Mouse (Mus musculus): ENCODE results near the gene Cox8a. TPM values are rescaled to one million over a fixed set of nuclear protein-coding genes. Genes with fewer than 3 reads are reported as not detected.

Cox8a gene
- polyA plus RNA-seq, 2 experiments, result 478 to 909 TPM

- H3K9me3 ChIP-seq (ENCODE audit: control insufficient read depth, low read length), result no peaks in the 10 kb centered on the region
- ATAC-seq (ENCODE audit: low FRiP score, low read depth) (no peak), DNase-seq (ENCODE audit: low spot score) (no peak)
- peaks cover 21% of the 10 kb centered on the region for H3K4me1 ChIP-seq (ENCODE audit: control insufficient read depth, insufficient read depth, low read length)
- no peak overlapping the region for H3K4me3 ChIP-seq (replicated peaks; ENCODE audit: low read length)
- H3K9ac ChIP-seq (ENCODE audit: low read depth, low read length, severe bottlenecking), result no peak overlapping the region
- H3K4me2 ChIP-seq (replicated peaks; ENCODE audit: low read depth, low read length, severe bottlenecking), result no peak overlapping the region
- 48% methylated on average over 5 of the region's 5 CpGs for WGBS
- no peaks in the 10 kb centered on the region for H3K36me3 ChIP-seq (ENCODE audit: control insufficient read depth, insufficient read depth, low read length)
- no peaks in the 10 kb centered on the region for H3K27me3 ChIP-seq (ENCODE audit: control insufficient read depth, insufficient read depth, low read length)
- H3K27ac ChIP-seq (replicated peaks; ENCODE audit: low read depth, low read length), result no peak overlapping the region
- no peak for TF ChIP-seq POLR2A (IDR thresholded peaks at IDR 0.05; ENCODE audit: borderline replicate concordance, extremely low read depth, insufficient read depth, insufficient read length)
Measured at GRCm38 (mm10) chr19:7187157-7187556, 30.3 kb downstream of the Cox8a start.

- Histone ChIP-seq H3K4me3 (replicated peaks; ENCODE audit: low read length) (no peak overlapping the region), H3K36me3 (ENCODE audit: control insufficient read depth, insufficient read depth, low read length) (no peaks in the 10 kb centered on the region), H3K4me1 (ENCODE audit: control insufficient read depth, insufficient read depth, low read length) (peaks cover 29% of the 10 kb centered on the region), H3K27ac (replicated peaks; ENCODE audit: low read depth, low read length) (no peak overlapping the region), H3K9ac (ENCODE audit: low read depth, low read length, severe bottlenecking) (no peak overlapping the region), H3K9me3 (ENCODE audit: control insufficient read depth, low read length) (no peaks in the 10 kb centered on the region), H3K27me3 (ENCODE audit: control insufficient read depth, insufficient read depth, low read length) (no peaks in the 10 kb centered on the region), H3K4me2 (replicated peaks; ENCODE audit: low read depth, low read length, severe bottlenecking) (no peak overlapping the region)
- DNase-seq (ENCODE audit: low spot score) (no peak), ATAC-seq (ENCODE audit: low FRiP score, low read depth) (no peak)
- TF ChIP-seq POLR2A (IDR thresholded peaks at IDR 0.05; ENCODE audit: borderline replicate concordance, extremely low read depth, insufficient read depth, insufficient read length), result no peak
- WGBS, result 9% methylated on average over 18 of the region's 18 CpGs
Measured at GRCm38 (mm10) chr19:7185715-7186291, 31.6 kb downstream of the Cox8a start.

- TF ChIP-seq POLR2A (IDR thresholded peaks at IDR 0.05; ENCODE audit: borderline replicate concordance, extremely low read depth, insufficient read depth, insufficient read length), result no peak
- Histone ChIP-seq H3K4me2 (replicated peaks; ENCODE audit: low read depth, low read length, severe bottlenecking) (no peak overlapping the region), H3K36me3 (ENCODE audit: control insufficient read depth, insufficient read depth, low read length) (no peaks in the 10 kb centered on the region), H3K9ac (ENCODE audit: low read depth, low read length, severe bottlenecking) (no peak overlapping the region), H3K27ac (replicated peaks; ENCODE audit: low read depth, low read length) (no peak overlapping the region), H3K27me3 (ENCODE audit: control insufficient read depth, insufficient read depth, low read length) (no peaks in the 10 kb centered on the region), H3K9me3 (ENCODE audit: control insufficient read depth, low read length) (no peaks in the 10 kb centered on the region), H3K4me3 (replicated peaks; ENCODE audit: low read length) (no peak overlapping the region), H3K4me1 (ENCODE audit: control insufficient read depth, insufficient read depth, low read length) (peaks cover 29% of the 10 kb centered on the region)
- ATAC-seq (ENCODE audit: low FRiP score, low read depth) (no peak), DNase-seq (ENCODE audit: low spot score) (no peak)
- 51% methylated on average over 4 of the region's 4 CpGs for WGBS
Measured at GRCm38 (mm10) chr19:7185059-7185458, 32.4 kb downstream of the Cox8a start.

- no peak for TF ChIP-seq POLR2A (IDR thresholded peaks at IDR 0.05; ENCODE audit: borderline replicate concordance, extremely low read depth, insufficient read depth, insufficient read length)
- no peak for DNase-seq (ENCODE audit: low spot score)
- Histone ChIP-seq H3K36me3 (ENCODE audit: control insufficient read depth, insufficient read depth, low read length) (no peaks in the 10 kb centered on the region), H3K4me3 (replicated peaks; ENCODE audit: low read length) (no peak overlapping the region), H3K9me3 (ENCODE audit: control insufficient read depth, low read length) (no peaks in the 10 kb centered on the region), H3K4me2 (replicated peaks; ENCODE audit: low read depth, low read length, severe bottlenecking) (no peak overlapping the region), H3K9ac (ENCODE audit: low read depth, low read length, severe bottlenecking) (no peak overlapping the region), H3K27me3 (ENCODE audit: control insufficient read depth, insufficient read depth, low read length) (no peaks in the 10 kb centered on the region), H3K4me1 (ENCODE audit: control insufficient read depth, insufficient read depth, low read length) (peaks cover 35% of the 10 kb centered on the region), H3K27ac (replicated peaks; ENCODE audit: low read depth, low read length) (no peak overlapping the region)
- no peak for ATAC-seq (ENCODE audit: low FRiP score, low read depth)
- 41% methylated on average over 11 of the region's 11 CpGs for WGBS
Measured at GRCm38 (mm10) chr19:7183419-7183818, 34.0 kb downstream of the Cox8a start.

- Histone ChIP-seq H3K9ac (ENCODE audit: low read depth, low read length, severe bottlenecking) (peak overlapping the region; percentile 41), H3K27ac (replicated peaks; ENCODE audit: low read depth, low read length) (no peak overlapping the region), H3K4me1 (ENCODE audit: control insufficient read depth, insufficient read depth, low read length) (peaks cover 35% of the 10 kb centered on the region), H3K4me3 (replicated peaks; ENCODE audit: low read length) (peak overlapping the region; percentile 18; the same call in 1 of the 2 replicates), H3K9me3 (ENCODE audit: control insufficient read depth, low read length) (no peaks in the 10 kb centered on the region), H3K36me3 (ENCODE audit: control insufficient read depth, insufficient read depth, low read length) (no peaks in the 10 kb centered on the region), H3K27me3 (ENCODE audit: control insufficient read depth, insufficient read depth, low read length) (no peaks in the 10 kb centered on the region), H3K4me2 (replicated peaks; ENCODE audit: low read depth, low read length, severe bottlenecking) (peak overlapping the region; percentile 43)
- ATAC-seq (ENCODE audit: low FRiP score, low read depth) (peak; percentile 58), DNase-seq (ENCODE audit: low spot score) (peak; percentile 54)
- 3% methylated on average over 22 of the region's 23 CpGs for WGBS
- TF ChIP-seq POLR2A (IDR thresholded peaks at IDR 0.05; ENCODE audit: borderline replicate concordance, extremely low read depth, insufficient read depth, insufficient read length), result no peak
Measured at GRCm38 (mm10) chr19:7182273-7182949, 35.0 kb downstream of the Cox8a start.
